Mouse (Mus musculus): ENCODE results near the gene Zcchc17. TPM values are rescaled to one million over a fixed set of nuclear protein-coding genes. Genes with fewer than 3 reads are reported as not detected.

Zcchc17 gene
- polyA plus RNA-seq, 1 experiment from 2014 or later: 50.2 TPM

GRCm38 (mm10) chr4:130350690-130351422, 8.9 kb downstream of the Zcchc17 start:
- Histone ChIP-seq H3K4me3 (replicated peaks) (no peak overlapping the region), H3K27ac (peak overlapping the region; percentile 38; the same call in 1 of the 2 replicates)
- 67% methylated on average over 16 of the region's 16 CpGs for WGBS (ENCODE audit: insufficient replicate concordance)

GRCm38 (mm10) chr4:130349666-130350065, 10.1 kb downstream of the Zcchc17 start:
- no peak overlapping the region for H3K9ac ChIP-seq
- H3K4me1 ChIP-seq (replicated peaks): peaks cover 14% of the 10 kb centered on the region
- H3K36me3 ChIP-seq: peaks cover 77% of the 10 kb centered on the region
- H3K9me3 ChIP-seq (replicated peaks): no peaks in the 10 kb centered on the region
- DNase-seq: no peak
- H3K27me3 ChIP-seq: no peaks in the 10 kb centered on the region
- H3K4me2 ChIP-seq: no peak overlapping the region
- H3K4me3 ChIP-seq (replicated peaks): no peak overlapping the region
- WGBS (ENCODE audit: insufficient replicate concordance): 82% methylated on average over 6 of the region's 6 CpGs
- no peak for ATAC-seq (ENCODE audit: low read depth)
- no peak overlapping the region for H3K27ac ChIP-seq

More at GRCm38 (mm10) chr4:130350690-130351422, 8.9 kb downstream of the Zcchc17 start:
- Histone ChIP-seq H3K36me3 (peaks cover 79% of the 10 kb centered on the region), H3K4me2 (0 out of 2 replicates have a peak overlapping the region, but pooled peaks have one; percentile 8), H3K4me1 (replicated peaks) (peaks cover 14% of the 10 kb centered on the region), H3K27me3 (no peaks in the 10 kb centered on the region), H3K9me3 (replicated peaks) (no peaks in the 10 kb centered on the region), H3K9ac (peak overlapping the region; percentile 6; the same call in 1 of the 2 replicates)
- ATAC-seq (ENCODE audit: low read depth): peak; percentile 72
- DNase-seq: peak; percentile 9

- Histone ChIP-seq H3K9ac (no peak overlapping the region), H3K4me2 (no peak overlapping the region), H3K36me3 (peaks cover 36% of the 10 kb centered on the region), H3K9me3 (replicated peaks) (no peaks in the 10 kb centered on the region), H3K27me3 (no peaks in the 10 kb centered on the region), H3K27ac (no peak overlapping the region), H3K4me3 (replicated peaks) (no peak overlapping the region), H3K4me1 (replicated peaks) (no peaks in the 10 kb centered on the region)
- ATAC-seq (ENCODE audit: low read depth): peak; percentile 39; the same call in 1 of the 2 replicates
- WGBS (ENCODE audit: insufficient replicate concordance): 18% methylated on average over 4 of the region's 4 CpGs
- peak; percentile 46 for DNase-seq
Observed at GRCm38 (mm10) chr4:130341691-130342090, 18.1 kb downstream of the Zcchc17 start.

- Histone ChIP-seq H3K36me3 (peaks cover 40% of the 10 kb centered on the region), H3K4me1 (replicated peaks) (no peaks in the 10 kb centered on the region), H3K4me3 (replicated peaks) (no peak overlapping the region), H3K27me3 (no peaks in the 10 kb centered on the region), H3K4me2 (no peak overlapping the region), H3K27ac (no peak overlapping the region), H3K9ac (no peak overlapping the region), H3K9me3 (replicated peaks) (no peaks in the 10 kb centered on the region)
- 75% methylated on average over 5 of the region's 5 CpGs for WGBS (ENCODE audit: insufficient replicate concordance)
- DNase-seq: no peak
- ATAC-seq (ENCODE audit: low read depth): peak; percentile 53; the same call in 1 of the 2 replicates
Observed at GRCm38 (mm10) chr4:130335867-130336266, 23.9 kb downstream of the Zcchc17 start.

- peaks cover 66% of the 10 kb centered on the region for H3K36me3 ChIP-seq
- no peak for ATAC-seq (ENCODE audit: low read depth)
- no peak overlapping the region for H3K27ac ChIP-seq
- H3K9me3 ChIP-seq (replicated peaks): no peaks in the 10 kb centered on the region
- no peak for DNase-seq
- H3K4me1 ChIP-seq (replicated peaks): peaks cover 11% of the 10 kb centered on the region
- WGBS (ENCODE audit: insufficient replicate concordance): 85% methylated on average over 9 of the region's 9 CpGs
- H3K4me2 ChIP-seq: no peak overlapping the region
- H3K9ac ChIP-seq: no peak overlapping the region
- no peaks in the 10 kb centered on the region for H3K27me3 ChIP-seq
- H3K4me3 ChIP-seq (replicated peaks): no peak overlapping the region
Observed at GRCm38 (mm10) chr4:130327366-130327765, 32.4 kb downstream of the Zcchc17 start.

GRCm38 (mm10) chr4:130325446-130325845, 34.3 kb downstream of the Zcchc17 start:
- WGBS (ENCODE audit: insufficient replicate concordance): 79% methylated on average over 2 of the region's 2 CpGs
- Histone ChIP-seq H3K4me1 (replicated peaks) (peaks cover 20% of the 10 kb centered on the region), H3K36me3 (peaks cover 80% of the 10 kb centered on the region), H3K9me3 (replicated peaks) (no peaks in the 10 kb centered on the region), H3K4me2 (no peak overlapping the region), H3K27me3 (no peaks in the 10 kb centered on the region), H3K9ac (no peak overlapping the region), H3K4me3 (replicated peaks) (no peak overlapping the region), H3K27ac (no peak overlapping the region)
- DNase-seq: no peak
- no peak for ATAC-seq (ENCODE audit: low read depth)

GRCm38 (mm10) chr4:130323607-130324006, 36.1 kb downstream of the Zcchc17 start:
- no peak for ATAC-seq (ENCODE audit: low read depth)
- no peak overlapping the region for H3K4me2 ChIP-seq
- no peak overlapping the region for H3K9ac ChIP-seq
- peaks cover 20% of the 10 kb centered on the region for H3K4me1 ChIP-seq (replicated peaks)
- peak overlapping the region; percentile 6; the same call in 1 of the 2 replicates for H3K27ac ChIP-seq
- peaks cover 87% of the 10 kb centered on the region for H3K36me3 ChIP-seq
- WGBS (ENCODE audit: insufficient replicate concordance): 77% methylated on average over 5 of the region's 5 CpGs
- no peaks in the 10 kb centered on the region for H3K9me3 ChIP-seq (replicated peaks)
- DNase-seq: no peak
- no peak overlapping the region for H3K4me3 ChIP-seq (replicated peaks)
- no peaks in the 10 kb centered on the region for H3K27me3 ChIP-seq

GRCm38 (mm10) chr4:130323165-130323564, 36.6 kb downstream of the Zcchc17 start:
- no peaks in the 10 kb centered on the region for H3K9me3 ChIP-seq (replicated peaks)
- H3K4me2 ChIP-seq: no peak overlapping the region
- no peak overlapping the region for H3K4me3 ChIP-seq (replicated peaks)
- ATAC-seq (ENCODE audit: low read depth) (no peak), DNase-seq (no peak)
- H3K36me3 ChIP-seq: peaks cover 86% of the 10 kb centered on the region
- H3K4me1 ChIP-seq (replicated peaks): peaks cover 20% of the 10 kb centered on the region
- 24% methylated on average over 1 of the region's 1 CpGs for WGBS (ENCODE audit: insufficient replicate concordance)
- no peak overlapping the region for H3K9ac ChIP-seq
- H3K27ac ChIP-seq: no peak overlapping the region
- no peaks in the 10 kb centered on the region for H3K27me3 ChIP-seq

- Histone ChIP-seq H3K9me3 (replicated peaks) (no peaks in the 10 kb centered on the region), H3K27me3 (no peaks in the 10 kb centered on the region), H3K27ac (no peak overlapping the region; the same call in 1 of the 2 replicates), H3K4me3 (replicated peaks) (no peak overlapping the region), H3K4me1 (replicated peaks) (peaks cover 20% of the 10 kb centered on the region), H3K4me2 (no peak overlapping the region), H3K36me3 (peaks cover 81% of the 10 kb centered on the region), H3K9ac (no peak overlapping the region)
- ATAC-seq (ENCODE audit: low read depth) (no peak), DNase-seq (no peak)
- 66% methylated on average over 7 of the region's 7 CpGs for WGBS (ENCODE audit: insufficient replicate concordance)
Observed at GRCm38 (mm10) chr4:130322567-130322966, 37.2 kb downstream of the Zcchc17 start.

- WGBS (ENCODE audit: insufficient replicate concordance): 71% methylated on average over 7 of the region's 7 CpGs
- no peak overlapping the region for H3K27ac ChIP-seq
- no peak overlapping the region for H3K4me2 ChIP-seq
- H3K4me1 ChIP-seq (replicated peaks): peaks cover 23% of the 10 kb centered on the region
- no peaks in the 10 kb centered on the region for H3K9me3 ChIP-seq (replicated peaks)
- no peak overlapping the region for H3K9ac ChIP-seq
- ATAC-seq (ENCODE audit: low read depth) (peak; percentile 66), DNase-seq (no peak)
- peaks cover 71% of the 10 kb centered on the region for H3K36me3 ChIP-seq
- H3K27me3 ChIP-seq: no peaks in the 10 kb centered on the region
- no peak overlapping the region for H3K4me3 ChIP-seq (replicated peaks)
Observed at GRCm38 (mm10) chr4:130321640-130322039, 38.1 kb downstream of the Zcchc17 start.

GRCm38 (mm10) chr4:130319564-130319963, 40.2 kb downstream of the Zcchc17 start:
- H3K4me1 ChIP-seq (replicated peaks): peaks cover 25% of the 10 kb centered on the region
- no peak overlapping the region for H3K9ac ChIP-seq
- no peak overlapping the region for H3K4me3 ChIP-seq (replicated peaks)
- H3K27ac ChIP-seq: no peak overlapping the region
- ATAC-seq (ENCODE audit: low read depth) (no peak), DNase-seq (no peak)
- H3K27me3 ChIP-seq: no peaks in the 10 kb centered on the region
- H3K4me2 ChIP-seq: no peak overlapping the region
- 79% methylated on average over 7 of the region's 7 CpGs for WGBS (ENCODE audit: insufficient replicate concordance)
- peaks cover 70% of the 10 kb centered on the region for H3K36me3 ChIP-seq
- H3K9me3 ChIP-seq (replicated peaks): no peaks in the 10 kb centered on the region

- Histone ChIP-seq H3K27ac (no peak overlapping the region), H3K36me3 (peaks cover 59% of the 10 kb centered on the region), H3K27me3 (no peaks in the 10 kb centered on the region), H3K9ac (no peak overlapping the region), H3K4me1 (replicated peaks) (peaks cover 22% of the 10 kb centered on the region), H3K9me3 (replicated peaks) (no peaks in the 10 kb centered on the region), H3K4me2 (no peak overlapping the region), H3K4me3 (replicated peaks) (no peak overlapping the region)
- ATAC-seq (ENCODE audit: low read depth) (no peak), DNase-seq (no peak)
- WGBS (ENCODE audit: insufficient replicate concordance): 73% methylated on average over 3 of the region's 3 CpGs
Observed at GRCm38 (mm10) chr4:130318122-130318521, 41.6 kb downstream of the Zcchc17 start.

All from liver, embryonic 13.5 days (tissue).